In genomic region chr11:82388371-82389313, GRCm38 (mm10) we compare ENCODE assay signal across 8 mouse cellular contexts. TPM values are rescaled to one million over a fixed set of nuclear protein-coding genes. Genes with fewer than 3 reads are reported as not detected.
A peak's percentile ranks its signal among the peaks of the same experiment; 100 is the strongest.
DNase-seq lines count a peak whose midpoint lies in the region; ATAC-seq and TF ChIP-seq lines count a peak whose summit lies in the region.

Gene Tmem132e (plus strand): TSS chr11:82388900.

- peak within 1 kb of the TSS; percentile 94 for H3K4me2 ChIP-seq in kidney, embryonic 16.5 days (replicated peaks; ENCODE audit: low read depth, low read length)
- peak within 1 kb of the TSS; percentile 97 for H3K4me2 ChIP-seq in embryonic facial prominence, embryonic 13.5 days
- peak within 1 kb of the TSS; percentile 97 for H3K4me2 ChIP-seq in hindbrain, embryonic 16.5 days (ENCODE audit: low read length)

- H3K36me3 ChIP-seq in kidney, embryonic 16.5 days (ENCODE audit: insufficient read depth, low read length): no peaks in the 10 kb centered on the region
- no peaks in the 10 kb centered on the region for H3K36me3 ChIP-seq in embryonic facial prominence, embryonic 13.5 days
- no peaks in the 10 kb centered on the region for H3K36me3 ChIP-seq in hindbrain, embryonic 16.5 days (ENCODE audit: control insufficient read depth, insufficient read depth, low read length)
- no peaks in the 10 kb centered on the region for H3K36me3 ChIP-seq in testis, adult 2 months (ENCODE audit: control insufficient read depth, insufficient read depth, low read length)

- no peak for DNase-seq in kidney, adult 18-20 months
- peak; percentile 48 for DNase-seq in ZHBTc4 (ENCODE audit: low read depth, low spot score)
- DNase-seq in mesoderm, embryonic 11.5 days (ENCODE audit: low read depth, low spot score): peak; percentile 35
- DNase-seq in frontal cortex, adult 2 months (ENCODE audit: extremely low spot score in 1 of 2, low spot score in 1 of 2): no peak

- TF ChIP-seq CTCF in testis, adult 2 months (IDR thresholded peaks at IDR 0.05; ENCODE audit: control insufficient read depth, insufficient read depth, insufficient replicate concordance, low read depth, low read length): no peak

- H3K9me3 ChIP-seq in kidney, embryonic 16.5 days (ENCODE audit: low read length): no peaks in the 10 kb centered on the region
- no peaks in the 10 kb centered on the region for H3K9me3 ChIP-seq in embryonic facial prominence, embryonic 13.5 days
- no peaks in the 10 kb centered on the region for H3K9me3 ChIP-seq in hindbrain, embryonic 16.5 days (ENCODE audit: control insufficient read depth, low read length)

- peak within 1 kb of the TSS; percentile 57 for H3K4me3 ChIP-seq in kidney, embryonic 16.5 days (ENCODE audit: low read length)
- H3K4me3 ChIP-seq in embryonic facial prominence, embryonic 13.5 days: peak within 1 kb of the TSS; percentile 64
- peak within 1 kb of the TSS; percentile 77 for H3K4me3 ChIP-seq in hindbrain, embryonic 16.5 days (ENCODE audit: low read length)
- H3K4me3 ChIP-seq in testis, adult 2 months (ENCODE audit: control insufficient read depth, low read depth, low read length): peak within 1 kb of the TSS; percentile 73

- no peak within 1 kb of the TSS for H3K27ac ChIP-seq in kidney, embryonic 16.5 days (ENCODE audit: low read length)
- no peak within 1 kb of the TSS for H3K27ac ChIP-seq in embryonic facial prominence, embryonic 13.5 days
- H3K27ac ChIP-seq in hindbrain, embryonic 16.5 days (ENCODE audit: low read depth, low read length): peak within 1 kb of the TSS; percentile 73
- no peak within 1 kb of the TSS for H3K27ac ChIP-seq in testis, adult 2 months (ENCODE audit: control insufficient read depth, insufficient read depth, low read depth, low read length)

- no peak for TF ChIP-seq POLR2A in testis, adult 2 months (IDR thresholded peaks at IDR 0.05; ENCODE audit: control insufficient read depth, low read depth, low read length)

- peaks cover 29% of the 10 kb centered on the region for H3K4me1 ChIP-seq in kidney, embryonic 16.5 days (ENCODE audit: insufficient read depth, low read length)
- H3K4me1 ChIP-seq in embryonic facial prominence, embryonic 13.5 days: peaks cover 36% of the 10 kb centered on the region
- H3K4me1 ChIP-seq in hindbrain, embryonic 16.5 days (ENCODE audit: control insufficient read depth, insufficient read depth, low read depth, low read length): peaks cover 29% of the 10 kb centered on the region
- H3K4me1 ChIP-seq in testis, adult 2 months (ENCODE audit: control insufficient read depth, insufficient read depth, low read length): peaks cover 36% of the 10 kb centered on the region

- ATAC-seq in kidney, embryonic 16.5 days (ENCODE audit: low FRiP score, low TSS enrichment): peak; percentile 53
- ATAC-seq in embryonic facial prominence, embryonic 13.5 days (ENCODE audit: insufficient number of reproducible peaks, insufficient read depth, low FRiP score, low TSS enrichment, low read depth): no peak
- ATAC-seq in hindbrain, embryonic 16.5 days: peak; percentile 34

- peak within 1 kb of the TSS; percentile 6 for H3K9ac ChIP-seq in kidney, embryonic 16.5 days (replicated peaks; ENCODE audit: low read length)
- peak within 1 kb of the TSS; percentile 70 for H3K9ac ChIP-seq in embryonic facial prominence, embryonic 13.5 days
- H3K9ac ChIP-seq in hindbrain, embryonic 16.5 days (ENCODE audit: low read depth, low read length): peak within 1 kb of the TSS; percentile 77

- under 1% methylated on average over 85 of the region's 88 CpGs for WGBS in kidney, embryonic 16.5 days
- WGBS in embryonic facial prominence, embryonic 13.5 days: under 1% methylated on average over 87 of the region's 88 CpGs
- WGBS in hindbrain, embryonic 16.5 days: under 1% methylated on average over 78 of the region's 88 CpGs

- H3K27me3 ChIP-seq in kidney, embryonic 16.5 days (ENCODE audit: insufficient read depth, low read length): peaks cover 93% of the 10 kb centered on the region
- H3K27me3 ChIP-seq in embryonic facial prominence, embryonic 13.5 days: peaks cover 89% of the 10 kb centered on the region
- peaks cover 14% of the 10 kb centered on the region; the same call in 1 of the 2 replicates for H3K27me3 ChIP-seq in hindbrain, embryonic 16.5 days (replicated peaks; ENCODE audit: control insufficient read depth, insufficient read depth, low read length)
- H3K27me3 ChIP-seq in testis, adult 2 months (ENCODE audit: control insufficient read depth, insufficient read depth, low read length): peaks cover 5% of the 10 kb centered on the region; the same call in 1 of the 2 replicates

RNA-seq across cellular contexts. Expression of gene Tmem132e, which starts in this region (rescaled TPM):
- polyA plus RNA-seq in kidney, embryonic 16.5 days (2015; fragmentation: Nextera tagmentation; extraction: Ambion mirVana): 0.10 and 0.40 TPM in 2 replicates
- 0.39 and 0.52 TPM in 2 replicates for polyA plus RNA-seq in embryonic facial prominence, embryonic 13.5 days (2015; fragmentation: Nextera tagmentation; extraction: Ambion mirVana)
- 2.9 and 3.3 TPM in 2 replicates for polyA plus RNA-seq in hindbrain, embryonic 16.5 days (2015; fragmentation: Nextera tagmentation; extraction: Ambion mirVana)
- 0.53 and 0.54 TPM in 2 replicates for polyA plus RNA-seq in testis, adult 2 months (2012; rRNA removed)
- polyA plus RNA-seq in frontal cortex, adult 2 months (2012; rRNA removed): 8.6 and 9.9 TPM in 2 replicates

Comparison
In these comparisons a context has a peak if more than half of its experiments do, and no peak if none do; other contexts are left out.
1. Peak in ATAC-seq, H3K4me3 ChIP-seq, H3K9ac ChIP-seq and H3K4me2 ChIP-seq in kidney, embryonic 16.5 days; RNA of the gene not detected or under 1 TPM.
2. H3K9ac ChIP-seq: peak in every context shown above with its lines; median percentile 77 in hindbrain, embryonic 16.5 days; 70 in embryonic facial prominence, embryonic 13.5 days; 6 in kidney, embryonic 16.5 days.
3. DNase-seq: peak in ZHBTc4 (single experiment) and mesoderm, embryonic 11.5 days (single experiment); none in kidney, adult 18-20 months (single experiment) and frontal cortex, adult 2 months (0 of 2).
4. Peak in every context shown above with its lines, with median percentiles within 50 percentile points of each other: H3K4me2 ChIP-seq and H3K4me3 ChIP-seq.